Mouse (Mus musculus): ENCODE results near the gene Zfp871. TPM values are rescaled to one million over a fixed set of nuclear protein-coding genes. Genes with fewer than 3 reads are reported as not detected.
"Not testable (repeated sequence)": the region's sequence is repeated elsewhere in the genome, so short reads cannot be mapped to it uniquely, and the experiment has no call there.

The Zfp871 gene
- polyA plus RNA-seq, 2 experiments from 2014 or later, result 45.8 to 50.5 TPM

DNA sequence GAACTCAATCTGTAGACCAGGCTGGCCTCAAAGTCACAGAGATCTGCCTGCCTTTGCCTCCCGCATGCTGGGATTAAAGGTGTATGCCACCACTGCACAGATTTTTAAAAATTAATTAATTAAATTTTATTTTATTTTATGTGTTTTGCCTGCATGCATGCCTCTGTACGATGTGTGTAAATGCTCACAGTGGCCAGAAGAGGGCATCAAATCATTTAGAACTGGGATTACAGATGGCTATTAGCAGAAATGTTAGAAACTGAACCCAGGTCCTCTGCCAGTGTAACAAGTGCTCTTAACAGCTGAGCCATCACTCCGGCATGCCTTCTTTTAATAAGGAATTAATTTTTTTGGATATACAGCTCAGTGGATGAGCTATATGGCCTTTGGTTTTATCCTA, 59.1 kb downstream of the Zfp871 start:
- ATAC-seq, result no peak

DNA sequence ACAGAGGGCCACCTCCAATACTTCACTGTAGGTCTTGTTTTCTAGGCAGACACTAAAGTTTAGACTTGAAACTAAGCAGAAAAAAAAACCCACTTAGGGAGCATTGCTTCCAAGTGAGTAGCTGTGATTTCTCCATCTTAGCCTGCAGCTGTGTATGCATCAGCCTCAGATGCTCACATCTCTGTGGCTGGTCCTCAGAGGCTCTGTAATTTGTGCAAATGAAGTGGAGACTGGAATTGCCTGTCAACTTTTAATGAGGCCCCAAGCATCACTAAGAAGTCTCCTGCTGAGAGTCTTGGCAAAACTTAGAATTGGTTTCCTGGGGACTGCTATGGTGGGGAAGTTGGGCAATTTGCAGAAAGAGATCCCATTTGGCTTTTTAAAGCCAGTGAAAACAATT, 61.7 kb downstream of the Zfp871 start:
- ATAC-seq, result not testable (repeated sequence)

DNA sequence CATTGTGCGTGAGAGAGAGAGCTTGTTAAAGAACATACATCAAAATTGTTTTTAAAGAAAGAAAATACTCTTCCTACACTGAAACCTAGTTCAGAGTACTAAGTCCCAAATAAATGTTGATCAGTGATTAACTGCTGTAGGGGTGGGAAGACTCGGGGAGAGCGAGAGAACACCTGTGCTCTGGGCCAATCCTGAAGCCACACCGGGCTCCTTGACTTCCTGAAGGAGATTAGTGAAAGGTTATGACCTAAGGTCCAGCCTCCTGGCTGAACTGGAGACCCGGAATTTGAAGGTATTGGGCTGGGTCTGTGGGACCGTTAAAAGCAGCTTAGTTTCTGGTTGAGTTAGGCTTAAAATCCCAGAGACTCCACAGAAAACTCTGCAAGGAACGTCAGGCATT, 65.3 kb downstream of the Zfp871 start:
- no peak for ATAC-seq

DNA sequence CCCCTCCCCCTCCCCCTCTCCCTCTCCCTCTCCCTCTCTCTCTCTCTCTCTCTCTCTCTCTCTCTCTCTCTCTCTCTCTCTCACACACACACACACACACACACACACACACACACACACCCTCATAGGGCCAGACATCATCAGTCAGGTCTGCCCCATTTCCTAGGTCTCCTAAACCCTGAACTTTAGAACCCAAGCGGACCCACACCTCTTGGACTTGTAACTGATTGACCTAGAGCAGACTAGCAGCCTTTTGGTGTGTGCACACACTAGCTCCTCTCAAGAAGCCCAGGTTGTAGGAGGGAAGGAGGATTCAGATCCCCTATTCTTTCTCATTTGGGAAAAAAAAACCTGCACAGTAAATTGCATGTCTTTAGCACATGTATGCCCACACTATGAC, 65.9 kb downstream of the Zfp871 start:
- ATAC-seq, result not testable (repeated sequence)

Other genes starting within 250 kb of the Zfp871 start
- gene Cyp4f37, start 167.0 kb downstream of the Zfp871 start, polyA plus RNA-seq (2017; shearing (Covaris generic)), result not detected
- not detected for gene Cyp4f40, start 129.4 kb downstream of the Zfp871 start, polyA plus RNA-seq (2017; shearing (Covaris generic))
- not detected for gene Cyp4f15, start 102.7 kb downstream of the Zfp871 start, polyA plus RNA-seq (2017; shearing (Covaris generic))
- under 1 TPM; 0.22 to 0.98 TPM for gene Zfp811, start 21.6 kb upstream of the Zfp871 start, polyA plus RNA-seq (2017; shearing (Covaris generic))
- gene Zfp799, start 42.0 kb upstream of the Zfp871 start, polyA plus RNA-seq (2017; shearing (Covaris generic)), result 1 to 10 TPM; 4.3 to 6.8 TPM
- gene Zfp870, start 103.4 kb upstream of the Zfp871 start, polyA plus RNA-seq (2017; shearing (Covaris generic)), result 10 to 100 TPM; 11.6 to 13.8 TPM
- gene Cyp4f14, start 129.1 kb upstream of the Zfp871 start, polyA plus RNA-seq (2017; shearing (Covaris generic)), result not detected
- 10 to 100 TPM; 43.6 to 81.3 TPM for gene Cyp4f13, start 159.1 kb upstream of the Zfp871 start, polyA plus RNA-seq (2017; shearing (Covaris generic))
- gene Zfp472, start 177.5 kb upstream of the Zfp871 start, polyA plus RNA-seq (2017; shearing (Covaris generic)), result 10 to 100 TPM; 23.1 to 26.6 TPM
- 10 to 100 TPM; 14.7 to 17.3 TPM for gene Zfp952, start 204.8 kb upstream of the Zfp871 start, polyA plus RNA-seq (2017; shearing (Covaris generic))
- 1 to 10 TPM; 7.8 to 9.7 TPM for gene Zfp763, start 245.1 kb upstream of the Zfp871 start, polyA plus RNA-seq (2017; shearing (Covaris generic))